Mouse (Mus musculus): ENCODE data around the gene Zfp462.

The Zfp462 gene

GRCm38 (mm10) chr4:54950136-54950535 is 5.3 kb downstream of the Zfp462 start:
- DNase-seq (ENCODE audit: extremely low read depth, insufficient read length, low spot score) = no peak

GRCm38 (mm10) chr4:54950866-54951265 is 6.0 kb downstream of the Zfp462 start:
- DNase-seq (ENCODE audit: extremely low read depth, insufficient read length, low spot score) = no peak

- no peak for DNase-seq (ENCODE audit: extremely low read depth, insufficient read length, low spot score)
Measured at GRCm38 (mm10) chr4:54953657-54954395, 9.0 kb downstream of the Zfp462 start.

- DNase-seq (ENCODE audit: extremely low read depth, insufficient read length, low spot score) = no peak
Measured at GRCm38 (mm10) chr4:54954455-54954854, 9.6 kb downstream of the Zfp462 start.

GRCm38 (mm10) chr4:54960776-54961175 is 15.9 kb downstream of the Zfp462 start:
- DNase-seq (ENCODE audit: extremely low read depth, insufficient read length, low spot score) = no peak

GRCm38 (mm10) chr4:54962141-54962540 is 17.3 kb downstream of the Zfp462 start:
- no peak for DNase-seq (ENCODE audit: extremely low read depth, insufficient read length, low spot score)

GRCm38 (mm10) chr4:54963551-54963950 is 18.7 kb downstream of the Zfp462 start:
- no peak for DNase-seq (ENCODE audit: extremely low read depth, insufficient read length, low spot score)

GRCm38 (mm10) chr4:54965169-54965695 is 20.4 kb downstream of the Zfp462 start:
- DNase-seq (ENCODE audit: extremely low read depth, insufficient read length, low spot score) = no peak

- DNase-seq (ENCODE audit: extremely low read depth, insufficient read length, low spot score) = no peak
Measured at GRCm38 (mm10) chr4:54966161-54966806, 21.4 kb downstream of the Zfp462 start.

GRCm38 (mm10) chr4:54967166-54967565 is 22.3 kb downstream of the Zfp462 start:
- DNase-seq (ENCODE audit: extremely low read depth, insufficient read length, low spot score) = no peak

- no peak for DNase-seq (ENCODE audit: extremely low read depth, insufficient read length, low spot score)
Measured at GRCm38 (mm10) chr4:54967721-54968120, 22.9 kb downstream of the Zfp462 start.

- no peak for DNase-seq (ENCODE audit: extremely low read depth, insufficient read length, low spot score)
Measured at GRCm38 (mm10) chr4:54969671-54970295, 24.9 kb downstream of the Zfp462 start.

GRCm38 (mm10) chr4:54971386-54971785 is 26.5 kb downstream of the Zfp462 start:
- DNase-seq (ENCODE audit: extremely low read depth, insufficient read length, low spot score) = no peak

- peak; percentile 58 for DNase-seq (ENCODE audit: extremely low read depth, insufficient read length, low spot score)
Measured at GRCm38 (mm10) chr4:54972096-54972495, 27.2 kb downstream of the Zfp462 start.

- peak; percentile 46 for DNase-seq (ENCODE audit: extremely low read depth, insufficient read length, low spot score)
Measured at GRCm38 (mm10) chr4:54972827-54973560, 28.1 kb downstream of the Zfp462 start.

GRCm38 (mm10) chr4:54979771-54980472 is 35.1 kb downstream of the Zfp462 start:
- DNase-seq (ENCODE audit: extremely low read depth, insufficient read length, low spot score) = peak; percentile 84

- DNase-seq (ENCODE audit: extremely low read depth, insufficient read length, low spot score) = no peak
Measured at GRCm38 (mm10) chr4:54984502-54984901, 39.7 kb downstream of the Zfp462 start.

- DNase-seq (ENCODE audit: extremely low read depth, insufficient read length, low spot score) = no peak
Measured at GRCm38 (mm10) chr4:54986671-54987070, 41.8 kb downstream of the Zfp462 start.

- DNase-seq (ENCODE audit: extremely low read depth, insufficient read length, low spot score) = no peak
Measured at GRCm38 (mm10) chr4:54987256-54987655, 42.4 kb downstream of the Zfp462 start.

- no peak for DNase-seq (ENCODE audit: extremely low read depth, insufficient read length, low spot score)
Measured at GRCm38 (mm10) chr4:54987926-54988325, 43.1 kb downstream of the Zfp462 start.
